Mouse (Mus musculus): ENCODE results near the gene Uprt. TPM values are rescaled to one million over a fixed set of nuclear protein-coding genes. Genes with fewer than 3 reads are reported as not detected.

Uprt gene
- total RNA-seq (2014; fragmentation: Nextera tagmentation): 12.8 and 16.6 TPM in 2 replicates
- 3.9 and 12.6 TPM in 2 replicates for total RNA-seq (2017)

GRCm38 (mm10) chrX:104482572-104483443 is at the start of gene Uprt:
Uprt (plus strand) TSS chrX:104482818.
- ATAC-seq (replicated peaks; ENCODE audit: low FRiP score, low TSS enrichment, poor library complexity, severe bottlenecking): peak; percentile 98

GRCm38 (mm10) chrX:104433456-104433855 is 49.2 kb upstream of the Uprt start:
- no peak for ATAC-seq (replicated peaks; ENCODE audit: low FRiP score, low TSS enrichment, poor library complexity, severe bottlenecking)

GRCm38 (mm10) chrX:104452433-104452832 is 30.2 kb upstream of the Uprt start:
- ATAC-seq (replicated peaks; ENCODE audit: low FRiP score, low TSS enrichment, poor library complexity, severe bottlenecking): no peak

- no peak for ATAC-seq (replicated peaks; ENCODE audit: low FRiP score, low TSS enrichment, poor library complexity, severe bottlenecking)
These were observed 20.9 kb upstream of the Uprt start for GRCm38 (mm10) chrX:104461755-104462154.

GRCm38 (mm10) chrX:104464376-104464775 is 18.2 kb upstream of the Uprt start:
- no peak for ATAC-seq (replicated peaks; ENCODE audit: low FRiP score, low TSS enrichment, poor library complexity, severe bottlenecking)

GRCm38 (mm10) chrX:104478041-104478440 is 4.6 kb upstream of the Uprt start:
- no peak for ATAC-seq (replicated peaks; ENCODE audit: low FRiP score, low TSS enrichment, poor library complexity, severe bottlenecking)

- peak; percentile 55 for ATAC-seq (replicated peaks; ENCODE audit: low FRiP score, low TSS enrichment, poor library complexity, severe bottlenecking)
These were observed 808 bp downstream of the Uprt start for GRCm38 (mm10) chrX:104483444-104483808.

- ATAC-seq (replicated peaks; ENCODE audit: low FRiP score, low TSS enrichment, poor library complexity, severe bottlenecking): no peak
These were observed 3.0 kb downstream of the Uprt start for GRCm38 (mm10) chrX:104485596-104485995.

- no peak for ATAC-seq (replicated peaks; ENCODE audit: low FRiP score, low TSS enrichment, poor library complexity, severe bottlenecking)
These were observed 5.4 kb downstream of the Uprt start for GRCm38 (mm10) chrX:104488036-104488435.

GRCm38 (mm10) chrX:104488870-104489467 is 6.4 kb downstream of the Uprt start:
- no peak for ATAC-seq (replicated peaks; ENCODE audit: low FRiP score, low TSS enrichment, poor library complexity, severe bottlenecking)

- no peak for ATAC-seq (replicated peaks; ENCODE audit: low FRiP score, low TSS enrichment, poor library complexity, severe bottlenecking)
These were observed 7.2 kb downstream of the Uprt start for GRCm38 (mm10) chrX:104489626-104490355.

- no peak for ATAC-seq (replicated peaks; ENCODE audit: low FRiP score, low TSS enrichment, poor library complexity, severe bottlenecking)
These were observed 19.1 kb downstream of the Uprt start for GRCm38 (mm10) chrX:104501765-104502164.

GRCm38 (mm10) chrX:104542635-104543034 is 60.0 kb downstream of the Uprt start:
- no peak for ATAC-seq (replicated peaks; ENCODE audit: low FRiP score, low TSS enrichment, poor library complexity, severe bottlenecking)

GRCm38 (mm10) chrX:104543919-104544595 is 61.4 kb downstream of the Uprt start:
- ATAC-seq (replicated peaks; ENCODE audit: low FRiP score, low TSS enrichment, poor library complexity, severe bottlenecking): peak; percentile 77

- peak; percentile 90 for ATAC-seq (replicated peaks; ENCODE audit: low FRiP score, low TSS enrichment, poor library complexity, severe bottlenecking)
These were observed 62.7 kb downstream of the Uprt start for GRCm38 (mm10) chrX:104545283-104545682.

Other genes with a start within 250 kb of the Uprt start
- 44.0 and 48.6 TPM in 2 replicates for gene Abcb7, start 69.0 kb upstream of the Uprt start, total RNA-seq (2014; fragmentation: Nextera tagmentation)
- gene Abcb7, start 69.0 kb upstream of the Uprt start, total RNA-seq (2017): 82.8 and 93.2 TPM in 2 replicates
- 2.7 and 4.6 TPM in 2 replicates for gene Zdhhc15, start 188.2 kb downstream of the Uprt start, total RNA-seq (2014; fragmentation: Nextera tagmentation)
- 3.0 and 3.4 TPM in 2 replicates for gene Zdhhc15, start 188.2 kb downstream of the Uprt start, total RNA-seq (2017)

Data from megakaryocyte-erythroid progenitor cell, adult 5-6 weeks (primary cell).